Mouse (Mus musculus): ENCODE results near the gene Mast4.

GRCm38 (mm10) chr13:102745626-102746342 lies 588.5 kb downstream of the Mast4 start:
- TF ChIP-seq BHLHE40 (IDR thresholded peaks at IDR 0.05; ENCODE audit: borderline replicate concordance, low read depth, low read length) (no peak), CTCF (IDR thresholded peaks at IDR 0.05 in 2 of 3, conservative IDR thresholded peaks at IDR 0.05 in 1 of 3; ENCODE audit: control insufficient read depth in 1 of 3, insufficient read depth in 1 of 3, low read depth in 2 of 3, low read length in 3 of 3, poor library complexity in 1 of 3, severe bottlenecking in 1 of 3) (no peak), MAX (IDR thresholded peaks at IDR 0.05; ENCODE audit: low read length) (no peak), POLR2A (IDR thresholded peaks at IDR 0.05; ENCODE audit: control insufficient read depth in 1 of 2, insufficient read depth in 1 of 2, low read depth in 1 of 2, low read length in 2 of 2, poor library complexity in 1 of 2) (no peak), GATA1 (IDR thresholded peaks at IDR 0.05; ENCODE audit: low read depth, low read length) (no peak)

Measured in MEL (cell line).